Comparison of ENCODE assay signal across 13 mouse cellular contexts in genomic region chr11:113828081-113828554, GRCm38 (mm10).
DNase-seq lines count a peak whose midpoint lies in the region; ATAC-seq lines count a peak whose summit lies in the region.
"Had no signal": no experiment of that assay in that cellular context is flagged by ENCODE, and none has a peak within 500 bp of the region (broad histone marks: within the 10 kb centered on the region; RNA-seq: fewer than 3 reads in every experiment).

No protein-coding gene starts in this region.

- H3K27ac ChIP-seq in neural tube, embryonic 12.5 days, result no peak overlapping the region
- H3K27ac ChIP-seq in hindbrain, embryonic 12.5 days, result peak overlapping the region; percentile 66
- H3K27ac ChIP-seq in midbrain, embryonic 16.5 days (ENCODE audit: low read length), result no peak overlapping the region
- H3K27ac ChIP-seq in intestine, embryonic 16.5 days (ENCODE audit: low read length), result no peak overlapping the region
- H3K27ac ChIP-seq in liver, embryonic 11.5 days (ENCODE audit: low read depth, low read length), result no peak overlapping the region
- H3K27ac ChIP-seq: limb, embryonic 13.5 days had no signal

- H3K9ac ChIP-seq in neural tube, embryonic 12.5 days, result no peak overlapping the region
- no peak overlapping the region for H3K9ac ChIP-seq in hindbrain, embryonic 12.5 days
- peak overlapping the region; percentile 12; the same call in 1 of the 2 replicates for H3K9ac ChIP-seq in midbrain, embryonic 16.5 days (ENCODE audit: low read depth, low read length)
- no peak overlapping the region for H3K9ac ChIP-seq in intestine, embryonic 16.5 days (ENCODE audit: low read depth, low read length)
- H3K9ac ChIP-seq in liver, embryonic 11.5 days (ENCODE audit: low read depth, low read length), result no peak overlapping the region
- H3K9ac ChIP-seq: limb, embryonic 13.5 days had no signal

- 0 out of 2 replicates have a peak, but pooled peaks have one; percentile 21 for ATAC-seq in neural tube, embryonic 12.5 days (ENCODE audit: low FRiP score, low read depth)
- ATAC-seq in hindbrain, embryonic 12.5 days (ENCODE audit: low FRiP score), result peak; percentile 80
- ATAC-seq in midbrain, embryonic 16.5 days, result peak; percentile 67
- ATAC-seq in intestine, embryonic 16.5 days, result no peak
- ATAC-seq in liver, embryonic 11.5 days (replicated peaks; ENCODE audit: low FRiP score), result no peak

- H3K4me3 ChIP-seq in neural tube, embryonic 12.5 days, result no peak overlapping the region
- H3K4me3 ChIP-seq in hindbrain, embryonic 12.5 days, result no peak overlapping the region
- peak overlapping the region; percentile 21; the same call in 1 of the 2 replicates for H3K4me3 ChIP-seq in midbrain, embryonic 16.5 days (ENCODE audit: low read depth, low read length)
- H3K4me3 ChIP-seq in intestine, embryonic 16.5 days (ENCODE audit: low read length), result no peak overlapping the region
- H3K4me3 ChIP-seq in liver, embryonic 11.5 days (ENCODE audit: low read depth, low read length), result no peak overlapping the region
- H3K4me3 ChIP-seq: limb, embryonic 13.5 days; megakaryocyte, embryonic 14.5 days had no signal

- H3K36me3 ChIP-seq in neural tube, embryonic 12.5 days, result peaks cover 21% of the 10 kb centered on the region
- H3K36me3 ChIP-seq in hindbrain, embryonic 12.5 days, result peaks cover 11% of the 10 kb centered on the region
- peaks cover 2% of the 10 kb centered on the region; the same call in 1 of the 2 replicates for H3K36me3 ChIP-seq in midbrain, embryonic 16.5 days (ENCODE audit: control insufficient read depth, insufficient read depth, low read length)
- no peaks in the 10 kb centered on the region for H3K36me3 ChIP-seq in intestine, embryonic 16.5 days (ENCODE audit: control insufficient read depth, insufficient read depth, low read length)
- no peaks in the 10 kb centered on the region for H3K36me3 ChIP-seq in liver, embryonic 11.5 days (ENCODE audit: control insufficient read depth, insufficient read depth, low read length)

- H3K9me3 ChIP-seq in neural tube, embryonic 12.5 days, result no peaks in the 10 kb centered on the region
- H3K9me3 ChIP-seq in hindbrain, embryonic 12.5 days (replicated peaks), result no peaks in the 10 kb centered on the region
- no peaks in the 10 kb centered on the region for H3K9me3 ChIP-seq in midbrain, embryonic 16.5 days (replicated peaks; ENCODE audit: control insufficient read depth, low read length, poor library complexity, severe bottlenecking)
- no peaks in the 10 kb centered on the region for H3K9me3 ChIP-seq in intestine, embryonic 16.5 days (ENCODE audit: control insufficient read depth, low read length)
- no peaks in the 10 kb centered on the region for H3K9me3 ChIP-seq in liver, embryonic 11.5 days (ENCODE audit: control insufficient read depth, low read length)
- H3K9me3 ChIP-seq: limb, embryonic 13.5 days; megakaryocyte, embryonic 14.5 days had no signal

- H3K4me2 ChIP-seq in neural tube, embryonic 12.5 days (replicated peaks), result peak overlapping the region; percentile 32; the same call in 1 of the 2 replicates
- peak overlapping the region; percentile 37 for H3K4me2 ChIP-seq in hindbrain, embryonic 12.5 days (replicated peaks)
- peak overlapping the region; percentile 48 for H3K4me2 ChIP-seq in midbrain, embryonic 16.5 days (ENCODE audit: low read length)
- no peak overlapping the region for H3K4me2 ChIP-seq in intestine, embryonic 16.5 days (ENCODE audit: low read depth, low read length)
- H3K4me2 ChIP-seq in liver, embryonic 11.5 days, result no peak overlapping the region
- H3K4me2 ChIP-seq: limb, embryonic 13.5 days had no signal

- 30% methylated on average over 24 of the region's 24 CpGs for WGBS in neural tube, embryonic 12.5 days
- 34% methylated on average over 24 of the region's 24 CpGs for WGBS in hindbrain, embryonic 12.5 days
- 22% methylated on average over 23 of the region's 24 CpGs for WGBS in midbrain, embryonic 16.5 days
- WGBS in intestine, embryonic 16.5 days, result 38% methylated on average over 24 of the region's 24 CpGs
- 34% methylated on average over 24 of the region's 24 CpGs for WGBS in liver, embryonic 11.5 days

- no peak for DNase-seq in neural tube, embryonic 10.5 days (ENCODE audit: extremely low spot score, low spot score)
- DNase-seq in layer of hippocampus, adult 9-10 months (ENCODE audit: low spot score), result no peak
- no peak for DNase-seq in urinary bladder, postnatal 4 days (ENCODE audit: low spot score in 2 of 2)
- no peak for DNase-seq in liver, embryonic 11.5 days (ENCODE audit: low spot score)
- DNase-seq: kidney, adult 9 months; lung, adult 2 months; spleen, adult 18-20 months had no signal

- H3K4me1 ChIP-seq in neural tube, embryonic 12.5 days, result peaks cover 10% of the 10 kb centered on the region
- peaks cover 11% of the 10 kb centered on the region for H3K4me1 ChIP-seq in hindbrain, embryonic 12.5 days
- peaks cover 9% of the 10 kb centered on the region for H3K4me1 ChIP-seq in midbrain, embryonic 16.5 days (ENCODE audit: control insufficient read depth, insufficient read depth, low read length)
- no peaks in the 10 kb centered on the region for H3K4me1 ChIP-seq in intestine, embryonic 16.5 days (ENCODE audit: control insufficient read depth, insufficient read depth, low read length)
- H3K4me1 ChIP-seq in liver, embryonic 11.5 days (replicated peaks; ENCODE audit: control insufficient read depth, insufficient read depth, low read length), result no peaks in the 10 kb centered on the region
- H3K4me1 ChIP-seq: limb, embryonic 13.5 days; megakaryocyte, embryonic 14.5 days had no signal

- H3K27me3 ChIP-seq in neural tube, embryonic 12.5 days (replicated peaks), result no peaks in the 10 kb centered on the region
- peaks cover 6% of the 10 kb centered on the region; the same call in 1 of the 2 replicates for H3K27me3 ChIP-seq in hindbrain, embryonic 12.5 days
- no peaks in the 10 kb centered on the region for H3K27me3 ChIP-seq in midbrain, embryonic 16.5 days (ENCODE audit: control insufficient read depth, insufficient read depth, low read depth, low read length)
- H3K27me3 ChIP-seq in intestine, embryonic 16.5 days (replicated peaks; ENCODE audit: control insufficient read depth, insufficient read depth, low read length), result no peaks in the 10 kb centered on the region
- no peaks in the 10 kb centered on the region; the same call in 1 of the 2 replicates for H3K27me3 ChIP-seq in liver, embryonic 11.5 days (replicated peaks; ENCODE audit: control insufficient read depth, insufficient read depth, low read length)

Comparison
In these comparisons a context has a peak if more than half of its experiments do, and no peak if none do; other contexts are left out.
1. ATAC-seq: peak in neural tube, embryonic 12.5 days (single experiment), hindbrain, embryonic 12.5 days (single experiment) and midbrain, embryonic 16.5 days (single experiment); none in intestine, embryonic 16.5 days (single experiment) and liver, embryonic 11.5 days (single experiment).
2. H3K4me2 ChIP-seq: peak in neural tube, embryonic 12.5 days (single experiment), hindbrain, embryonic 12.5 days (single experiment) and midbrain, embryonic 16.5 days (single experiment); none in intestine, embryonic 16.5 days (single experiment) and liver, embryonic 11.5 days (single experiment).